Mouse (Mus musculus): ENCODE data around the gene Ets1. TPM values are rescaled to one million over a fixed set of nuclear protein-coding genes. Genes with fewer than 3 reads are reported as not detected.

Gene Ets1
- polyA plus RNA-seq (2014; fragmentation: Nextera tagmentation; extraction: Ambion mirVana): 38.3 and 53.0 TPM in 2 replicates

DNA sequence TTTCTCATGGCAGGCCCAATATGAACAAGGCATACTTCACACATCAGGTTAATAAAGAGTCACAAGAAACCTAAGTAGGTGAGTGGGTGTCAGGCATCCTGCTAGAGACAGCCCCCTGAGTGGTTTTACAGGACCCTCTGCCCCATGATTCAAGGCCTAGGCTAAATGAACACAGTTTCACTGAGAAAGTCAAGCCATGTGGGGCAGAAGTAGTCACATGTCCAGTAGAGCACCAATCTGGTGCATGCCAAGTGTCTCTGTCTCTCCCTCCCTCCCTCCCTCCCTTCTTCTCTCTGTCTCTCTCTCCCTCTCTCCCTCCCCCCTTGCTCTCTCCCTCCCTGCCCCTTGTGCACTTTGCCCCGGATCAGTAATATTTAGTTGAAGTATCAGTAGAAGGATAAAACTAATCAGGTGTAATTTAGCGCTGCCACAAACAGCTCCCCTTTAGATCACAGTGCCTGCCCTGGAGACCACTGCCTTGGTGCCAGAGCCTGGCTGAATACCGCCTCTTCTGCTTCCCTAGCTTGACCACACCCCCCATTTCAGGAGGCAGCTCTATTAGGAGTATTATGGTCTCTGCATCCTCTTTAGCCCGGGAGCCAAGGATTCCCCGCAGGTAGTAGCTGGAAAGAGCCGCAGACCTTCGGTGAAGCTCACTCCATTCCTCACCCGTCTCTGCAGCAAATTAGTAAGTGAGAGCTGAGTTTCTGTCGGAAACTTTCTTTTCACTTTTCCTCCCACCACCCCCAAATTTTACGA is at the start of gene Ets1:
Ets1 (plus strand) TSS at position 595 of the 759 bp plus-strand sequence.
- WGBS (ENCODE audit: insufficient replicate concordance): 1% methylated on average over 10 of the region's 10 CpGs
- ATAC-seq (replicated peaks; ENCODE audit: insufficient number of reproducible peaks, low FRiP score, low TSS enrichment): no peak
- H3K9me3 ChIP-seq (replicated peaks; ENCODE audit: control insufficient read depth, low read length): no peaks in the 10 kb centered on the region
- H3K4me2 ChIP-seq: peak within 1 kb of the TSS; percentile 59
- no peak within 1 kb of the TSS for H3K27ac ChIP-seq (ENCODE audit: low read depth, low read length)
- peak within 1 kb of the TSS; percentile 26 for H3K4me3 ChIP-seq (ENCODE audit: low read depth, low read length)
- peaks cover 6% of the 10 kb centered on the region for H3K27me3 ChIP-seq (ENCODE audit: control insufficient read depth, insufficient read depth, low read length)
- peak within 1 kb of the TSS; percentile 43; the same call in 1 of the 2 replicates for H3K9ac ChIP-seq (ENCODE audit: low read depth, low read length)
- H3K4me1 ChIP-seq (ENCODE audit: control insufficient read depth, insufficient read depth, low read length): no peaks in the 10 kb centered on the region; the same call in 1 of the 2 replicates
- H3K36me3 ChIP-seq (ENCODE audit: control insufficient read depth, insufficient read depth, low read length): no peaks in the 10 kb centered on the region

GRCm38 (mm10) chr9:32589900-32590299 is 46.1 kb upstream of the Ets1 start:
- H3K27ac ChIP-seq (ENCODE audit: low read depth, low read length): no peak overlapping the region
- peak overlapping the region; percentile 17 for H3K4me2 ChIP-seq
- 6% methylated on average over 8 of the region's 8 CpGs for WGBS (ENCODE audit: insufficient replicate concordance)
- H3K36me3 ChIP-seq (ENCODE audit: control insufficient read depth, insufficient read depth, low read length): no peaks in the 10 kb centered on the region
- no peaks in the 10 kb centered on the region for H3K27me3 ChIP-seq (ENCODE audit: control insufficient read depth, insufficient read depth, low read length)
- no peak overlapping the region for H3K4me3 ChIP-seq (ENCODE audit: low read depth, low read length)
- no peak for ATAC-seq (replicated peaks; ENCODE audit: insufficient number of reproducible peaks, low FRiP score, low TSS enrichment)
- H3K9me3 ChIP-seq (replicated peaks; ENCODE audit: control insufficient read depth, low read length): no peaks in the 10 kb centered on the region
- no peak overlapping the region for H3K9ac ChIP-seq (ENCODE audit: low read depth, low read length)
- H3K4me1 ChIP-seq (ENCODE audit: control insufficient read depth, insufficient read depth, low read length): peaks cover 9% of the 10 kb centered on the region; the same call in 1 of the 2 replicates

- Histone ChIP-seq H3K9me3 (replicated peaks; ENCODE audit: control insufficient read depth, low read length) (no peaks in the 10 kb centered on the region), H3K36me3 (ENCODE audit: control insufficient read depth, insufficient read depth, low read length) (no peaks in the 10 kb centered on the region), H3K4me1 (ENCODE audit: control insufficient read depth, insufficient read depth, low read length) (peaks cover 9% of the 10 kb centered on the region; the same call in 1 of the 2 replicates), H3K4me3 (ENCODE audit: low read depth, low read length) (no peak overlapping the region), H3K9ac (ENCODE audit: low read depth, low read length) (no peak overlapping the region), H3K4me2 (no peak overlapping the region), H3K27me3 (ENCODE audit: control insufficient read depth, insufficient read depth, low read length) (no peaks in the 10 kb centered on the region), H3K27ac (ENCODE audit: low read depth, low read length) (no peak overlapping the region)
- no peak for ATAC-seq (replicated peaks; ENCODE audit: insufficient number of reproducible peaks, low FRiP score, low TSS enrichment)
- WGBS (ENCODE audit: insufficient replicate concordance): 62% methylated on average over 5 of the region's 5 CpGs
Measured at GRCm38 (mm10) chr9:32590571-32590970, 45.5 kb upstream of the Ets1 start.

GRCm38 (mm10) chr9:32591732-32592582 is 44.1 kb upstream of the Ets1 start:
- Histone ChIP-seq H3K4me1 (ENCODE audit: control insufficient read depth, insufficient read depth, low read length) (peaks cover 9% of the 10 kb centered on the region; the same call in 1 of the 2 replicates), H3K27ac (ENCODE audit: low read depth, low read length) (0 out of 2 replicates have a peak overlapping the region, but pooled peaks have one; percentile 29), H3K36me3 (ENCODE audit: control insufficient read depth, insufficient read depth, low read length) (no peaks in the 10 kb centered on the region), H3K9me3 (replicated peaks; ENCODE audit: control insufficient read depth, low read length) (no peaks in the 10 kb centered on the region), H3K9ac (ENCODE audit: low read depth, low read length) (no peak overlapping the region), H3K4me2 (peak overlapping the region; percentile 45), H3K27me3 (ENCODE audit: control insufficient read depth, insufficient read depth, low read length) (no peaks in the 10 kb centered on the region), H3K4me3 (ENCODE audit: low read depth, low read length) (no peak overlapping the region)
- WGBS (ENCODE audit: insufficient replicate concordance): 8% methylated on average over 14 of the region's 14 CpGs
- peak; percentile 53; the same call in 1 of the 2 replicates for ATAC-seq (replicated peaks; ENCODE audit: insufficient number of reproducible peaks, low FRiP score, low TSS enrichment)

DNA sequence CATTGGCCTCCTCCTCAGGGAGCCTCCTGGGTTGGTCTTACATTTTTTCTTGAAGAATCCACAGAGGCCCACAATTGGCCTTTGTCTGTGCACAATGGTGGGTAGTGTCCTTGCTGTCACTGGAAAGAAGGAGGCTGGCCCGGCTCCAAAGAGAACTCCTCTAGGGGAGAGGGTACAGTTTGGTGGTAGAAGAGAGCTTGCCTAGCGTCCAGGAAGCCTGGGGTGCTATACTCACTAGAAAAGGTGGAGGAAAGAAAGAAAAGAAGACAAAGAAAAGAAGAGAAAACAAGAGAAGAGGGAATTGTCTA is 43.5 kb upstream of the Ets1 start:
- no peak for ATAC-seq (replicated peaks; ENCODE audit: insufficient number of reproducible peaks, low FRiP score, low TSS enrichment)
- Histone ChIP-seq H3K4me2 (no peak overlapping the region), H3K27me3 (ENCODE audit: control insufficient read depth, insufficient read depth, low read length) (no peaks in the 10 kb centered on the region), H3K9ac (ENCODE audit: low read depth, low read length) (no peak overlapping the region), H3K4me1 (ENCODE audit: control insufficient read depth, insufficient read depth, low read length) (peaks cover 9% of the 10 kb centered on the region; the same call in 1 of the 2 replicates), H3K27ac (ENCODE audit: low read depth, low read length) (peak overlapping the region; percentile 29), H3K9me3 (replicated peaks; ENCODE audit: control insufficient read depth, low read length) (no peaks in the 10 kb centered on the region), H3K36me3 (ENCODE audit: control insufficient read depth, insufficient read depth, low read length) (no peaks in the 10 kb centered on the region), H3K4me3 (ENCODE audit: low read depth, low read length) (no peak overlapping the region)
- WGBS (ENCODE audit: insufficient replicate concordance): 50% methylated on average over 2 of the region's 2 CpGs

- H3K27ac ChIP-seq (ENCODE audit: low read depth, low read length): no peak overlapping the region
- no peak overlapping the region for H3K4me3 ChIP-seq (ENCODE audit: low read depth, low read length)
- 7% methylated on average over 1 of the region's 1 CpGs for WGBS (ENCODE audit: insufficient replicate concordance)
- H3K9me3 ChIP-seq (replicated peaks; ENCODE audit: control insufficient read depth, low read length): no peaks in the 10 kb centered on the region
- H3K4me1 ChIP-seq (ENCODE audit: control insufficient read depth, insufficient read depth, low read length): peaks cover 9% of the 10 kb centered on the region; the same call in 1 of the 2 replicates
- H3K9ac ChIP-seq (ENCODE audit: low read depth, low read length): no peak overlapping the region
- H3K27me3 ChIP-seq (ENCODE audit: control insufficient read depth, insufficient read depth, low read length): no peaks in the 10 kb centered on the region
- no peak for ATAC-seq (replicated peaks; ENCODE audit: insufficient number of reproducible peaks, low FRiP score, low TSS enrichment)
- no peak overlapping the region for H3K4me2 ChIP-seq
- H3K36me3 ChIP-seq (ENCODE audit: control insufficient read depth, insufficient read depth, low read length): no peaks in the 10 kb centered on the region
Measured at GRCm38 (mm10) chr9:32593816-32594215, 42.2 kb upstream of the Ets1 start.

DNA sequence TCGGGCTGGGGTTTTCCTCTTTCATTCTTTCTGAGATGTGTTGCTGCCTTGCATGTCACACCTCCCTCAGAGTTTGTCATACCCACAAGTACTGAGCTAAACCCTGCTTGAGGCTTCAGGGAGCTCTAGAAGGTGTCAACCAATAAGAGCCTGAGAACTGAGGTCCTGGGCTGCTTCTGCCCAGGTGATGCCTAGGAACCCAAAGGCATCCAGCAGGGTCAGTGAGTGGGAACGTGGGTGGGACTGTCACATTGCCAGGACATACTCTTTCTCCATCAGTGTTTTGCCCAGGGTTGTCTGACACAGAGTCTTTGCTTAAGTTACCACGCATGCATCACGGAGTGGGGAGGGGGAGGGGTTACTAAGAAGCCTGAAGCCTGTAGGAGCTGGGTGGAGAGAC is 41.7 kb upstream of the Ets1 start:
- no peak overlapping the region for H3K27ac ChIP-seq (ENCODE audit: low read depth, low read length)
- H3K9ac ChIP-seq (ENCODE audit: low read depth, low read length): no peak overlapping the region
- peaks cover 9% of the 10 kb centered on the region; the same call in 1 of the 2 replicates for H3K4me1 ChIP-seq (ENCODE audit: control insufficient read depth, insufficient read depth, low read length)
- no peak for ATAC-seq (replicated peaks; ENCODE audit: insufficient number of reproducible peaks, low FRiP score, low TSS enrichment)
- H3K4me3 ChIP-seq (ENCODE audit: low read depth, low read length): no peak overlapping the region
- no peaks in the 10 kb centered on the region for H3K27me3 ChIP-seq (ENCODE audit: control insufficient read depth, insufficient read depth, low read length)
- no peak overlapping the region for H3K4me2 ChIP-seq
- no peaks in the 10 kb centered on the region for H3K9me3 ChIP-seq (replicated peaks; ENCODE audit: control insufficient read depth, low read length)
- H3K36me3 ChIP-seq (ENCODE audit: control insufficient read depth, insufficient read depth, low read length): no peaks in the 10 kb centered on the region
- WGBS (ENCODE audit: insufficient replicate concordance): 26% methylated on average over 4 of the region's 4 CpGs

DNA sequence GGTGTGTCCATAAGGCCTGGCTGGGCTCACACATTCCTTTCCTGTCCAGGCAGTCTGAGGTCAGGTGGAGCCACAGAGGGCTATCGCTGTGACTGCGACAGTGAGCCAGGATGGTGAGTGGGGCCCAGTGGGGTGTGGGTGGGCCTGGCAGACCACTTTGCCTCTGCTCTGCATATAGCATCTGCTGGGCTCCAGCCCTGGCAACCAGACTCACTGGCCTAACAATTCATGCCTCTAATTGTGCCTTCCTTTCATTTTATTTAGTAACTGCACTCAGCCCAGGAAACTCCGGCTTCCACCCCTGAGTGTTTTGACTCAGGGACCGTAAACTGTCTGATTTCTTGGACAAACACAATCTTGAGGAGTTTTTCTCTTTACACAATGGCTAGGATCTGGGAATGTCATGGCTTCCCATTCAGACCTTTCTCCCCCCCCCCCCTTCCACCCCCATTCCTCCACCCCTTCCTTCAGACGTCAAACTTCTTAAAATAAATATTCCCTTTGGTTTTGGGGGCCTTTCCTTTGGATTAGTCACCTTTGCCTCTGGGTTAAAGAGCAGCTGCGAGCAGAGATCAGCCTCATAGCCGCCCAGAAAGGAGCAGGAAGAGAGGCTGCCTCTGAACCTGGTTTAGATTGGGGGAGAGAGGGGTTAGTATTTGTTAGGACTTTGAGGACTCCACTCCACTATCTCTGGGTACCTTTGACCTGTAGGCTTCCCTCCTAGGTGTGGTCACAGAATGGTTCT is 40.8 kb upstream of the Ets1 start:
- WGBS (ENCODE audit: insufficient replicate concordance): 41% methylated on average over 7 of the region's 7 CpGs

More for the DNA sequence above, 40.8 kb upstream of the Ets1 start:
- no peak overlapping the region for H3K9ac ChIP-seq (ENCODE audit: low read depth, low read length)
- peak overlapping the region; percentile 46 for H3K27ac ChIP-seq (ENCODE audit: low read depth, low read length)
- H3K4me2 ChIP-seq: no peak overlapping the region
- H3K4me1 ChIP-seq (ENCODE audit: control insufficient read depth, insufficient read depth, low read length): peaks cover 9% of the 10 kb centered on the region; the same call in 1 of the 2 replicates
- H3K9me3 ChIP-seq (replicated peaks; ENCODE audit: control insufficient read depth, low read length): no peaks in the 10 kb centered on the region
- H3K4me3 ChIP-seq (ENCODE audit: low read depth, low read length): no peak overlapping the region
- H3K36me3 ChIP-seq (ENCODE audit: control insufficient read depth, insufficient read depth, low read length): no peaks in the 10 kb centered on the region
- no peaks in the 10 kb centered on the region for H3K27me3 ChIP-seq (ENCODE audit: control insufficient read depth, insufficient read depth, low read length)
- no peak for ATAC-seq (replicated peaks; ENCODE audit: insufficient number of reproducible peaks, low FRiP score, low TSS enrichment)

Data from heart, embryonic 11.5 days (tissue).